Mouse (Mus musculus) left cerebral cortex, adult 18-20 months (tissue): ENCODE measurements around the gene Olfr549. TPM values are rescaled to one million over a fixed set of nuclear protein-coding genes. Genes with fewer than 3 reads are reported as not detected.
A peak's percentile ranks its signal among the peaks of the same experiment; 100 is the strongest.

Experiments
- DNase-seq, 2 experiments: peaks; one replicate each; pipeline ENCODE4 v3.0.0; 2021 to 2022; ENCODE audit warnings: low spot score in 2 of 2, mixed read lengths in 1 of 2
- long read RNA-seq, 2 experiments: library from polyadenylated mRNA; stranded (forward); transcript quantifications; one replicate each; pipeline ENCODE4 v2.0.0; 2021
- total RNA-seq, 2 experiments: library from RNA; stranded (reverse); gene quantifications; 2 replicates each; pipeline ENCODE4 v1.2.3; 2021

Olfr549 gene
- total RNA-seq = not detected
- long read RNA-seq, experiment 1 = 0 reads
- long read RNA-seq, experiment 2 = 0 reads

DNA sequence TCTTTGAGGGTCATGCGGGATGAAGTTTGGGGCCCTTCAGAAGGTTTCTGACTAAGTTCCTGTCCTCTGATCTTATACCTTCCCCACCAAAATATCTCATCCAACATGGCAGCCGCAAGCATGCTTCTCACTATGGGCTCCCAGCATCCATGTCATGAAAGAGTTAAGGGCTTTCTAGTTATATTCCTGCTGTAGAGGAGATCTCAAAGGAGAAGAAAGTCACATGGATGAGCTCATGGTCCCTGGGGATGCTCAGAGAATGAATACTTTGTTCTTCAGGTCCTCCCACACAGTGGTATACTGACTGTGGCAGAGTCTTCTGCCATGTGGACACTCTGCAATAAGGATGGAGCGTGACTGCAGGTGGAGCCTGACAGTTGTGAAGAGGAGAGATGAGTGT, at the start of gene Olfr549:
TSS of gene Olfr549 (plus strand) at position 301 of the 400 bp plus-strand sequence.
- DNase-seq = no peak

DNA sequence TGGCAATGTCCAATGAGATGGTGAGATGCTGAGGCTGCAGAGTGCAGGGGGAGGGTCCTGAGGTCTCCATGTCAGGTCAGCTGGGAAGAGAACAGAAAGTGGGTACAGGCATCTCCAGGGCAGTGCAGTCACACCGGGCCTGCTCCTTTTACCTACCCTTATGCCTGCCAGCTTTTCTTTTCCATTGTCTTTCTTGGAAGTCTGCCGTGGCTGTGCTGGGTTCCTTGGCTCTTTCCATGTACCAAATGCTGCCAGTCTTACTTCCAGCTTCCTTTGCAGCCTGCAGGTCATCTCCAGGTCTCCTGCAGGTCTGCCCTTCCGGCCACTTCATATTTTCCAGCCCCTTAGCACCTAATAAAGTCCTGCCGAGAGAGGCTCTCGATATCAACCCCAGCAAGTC, 47.7 kb upstream of the Olfr549 start:
- no peak for DNase-seq

DNA sequence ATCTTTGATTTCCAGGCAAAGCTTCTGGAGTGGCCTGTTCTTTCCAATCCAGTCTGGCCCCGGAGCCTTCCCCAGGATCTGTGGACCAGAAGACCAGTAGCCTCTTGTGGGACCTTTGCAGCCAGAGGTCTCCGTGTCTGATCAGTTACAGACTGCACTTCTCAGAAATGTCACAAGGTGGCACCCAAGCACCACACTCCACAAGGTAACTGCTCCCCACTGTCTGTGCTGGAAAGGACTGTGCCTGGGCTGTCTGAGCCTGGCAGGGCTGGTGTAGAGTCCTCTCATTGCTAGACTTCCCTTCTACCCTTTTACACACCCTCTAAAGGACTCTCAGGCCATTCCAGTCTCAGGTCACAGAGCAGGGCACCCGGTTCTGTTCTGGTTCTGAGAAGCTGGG, 42.8 kb upstream of the Olfr549 start:
- peak; percentile 75 to 78 for DNase-seq

DNA sequence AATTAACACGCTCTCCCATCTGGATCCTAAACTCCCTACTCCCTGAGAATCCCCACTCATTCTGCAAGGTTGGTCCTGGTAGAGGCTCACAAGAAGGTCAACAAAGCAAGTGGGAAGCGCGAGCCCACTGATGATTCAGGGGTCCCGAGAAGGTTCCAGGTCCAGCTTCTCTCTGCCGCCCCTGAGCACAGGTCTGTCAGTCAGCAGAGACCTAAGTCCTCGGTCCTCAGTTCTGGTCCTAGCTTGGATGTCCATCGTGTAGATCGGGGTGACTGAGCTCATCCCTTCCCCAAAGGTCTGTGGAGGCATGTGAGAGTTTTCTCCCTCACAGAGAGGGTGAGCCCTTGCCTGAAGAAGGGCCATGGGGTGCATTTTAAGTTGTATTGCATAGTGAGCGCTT, 41.6 kb upstream of the Olfr549 start:
- DNase-seq = no peak

- DNase-seq = no peak
Observed at GRCm38 (mm10) chr7:102508666-102509065, 41.0 kb upstream of the Olfr549 start.

GRCm38 (mm10) chr7:102509726-102510125, 39.9 kb upstream of the Olfr549 start:
- no peak for DNase-seq

DNA sequence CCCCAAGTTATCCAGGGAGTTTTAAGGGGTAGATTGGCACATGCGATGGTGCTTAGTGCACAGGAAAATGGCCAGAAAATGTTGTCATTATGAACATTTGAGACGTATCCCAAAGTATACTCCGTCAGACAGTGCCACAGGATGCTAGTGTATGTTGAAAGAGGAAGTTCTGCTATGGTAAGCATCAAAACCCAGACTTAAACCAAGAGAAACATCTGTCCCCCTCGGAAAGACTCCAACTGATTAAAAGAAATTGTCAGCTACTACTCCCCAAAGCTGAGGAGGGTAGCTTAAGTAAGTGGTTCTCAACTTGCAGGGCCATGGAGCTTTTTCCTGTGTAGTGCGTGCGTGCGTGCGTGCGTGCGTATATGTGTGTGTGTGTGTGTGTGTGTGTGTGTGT, 37.7 kb upstream of the Olfr549 start:
- no peak for DNase-seq

- peak; percentile 88 to 90 for DNase-seq
Observed at GRCm38 (mm10) chr7:102512814-102513435, 36.7 kb upstream of the Olfr549 start.

GRCm38 (mm10) chr7:102514144-102514543, 35.5 kb upstream of the Olfr549 start:
- no peak for DNase-seq

DNA sequence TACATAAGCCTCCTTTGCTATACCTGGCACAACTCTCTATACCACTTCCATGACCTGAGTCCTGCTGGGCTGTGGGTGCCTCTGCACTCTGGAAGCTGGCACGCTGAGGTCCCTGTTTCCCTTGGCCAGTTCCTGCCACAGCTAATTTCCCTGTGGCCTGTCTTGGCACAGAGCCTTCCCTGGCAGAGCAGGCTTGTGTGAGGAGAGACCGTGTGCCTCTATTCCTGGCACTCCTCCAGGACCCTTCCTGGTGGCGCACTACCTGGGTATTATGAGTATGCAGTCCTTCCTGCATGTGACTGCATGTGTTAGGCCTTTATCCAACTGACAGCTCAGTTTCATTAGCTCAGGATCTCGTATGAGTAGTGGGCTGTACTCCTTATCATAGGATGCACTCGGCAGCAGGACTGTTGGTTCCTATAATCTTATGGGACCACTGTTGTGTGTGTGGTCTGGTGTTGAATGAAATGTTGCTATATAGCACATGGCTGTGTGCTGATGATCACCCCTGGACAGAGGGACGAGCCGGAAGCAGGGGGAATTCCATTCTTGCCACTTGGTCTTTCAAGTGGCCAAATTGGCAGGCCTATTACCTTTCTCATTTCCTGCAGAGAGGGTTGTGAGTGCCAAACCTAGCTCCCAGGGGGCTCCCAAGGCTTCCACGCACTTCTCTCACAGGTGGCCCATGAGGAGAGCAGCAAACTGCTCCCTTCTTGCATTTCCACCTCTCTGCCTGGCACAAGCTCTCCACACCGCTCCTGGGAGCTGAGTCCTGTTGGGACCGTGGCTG, 33.2 kb upstream of the Olfr549 start:
- DNase-seq = no peak

DNA sequence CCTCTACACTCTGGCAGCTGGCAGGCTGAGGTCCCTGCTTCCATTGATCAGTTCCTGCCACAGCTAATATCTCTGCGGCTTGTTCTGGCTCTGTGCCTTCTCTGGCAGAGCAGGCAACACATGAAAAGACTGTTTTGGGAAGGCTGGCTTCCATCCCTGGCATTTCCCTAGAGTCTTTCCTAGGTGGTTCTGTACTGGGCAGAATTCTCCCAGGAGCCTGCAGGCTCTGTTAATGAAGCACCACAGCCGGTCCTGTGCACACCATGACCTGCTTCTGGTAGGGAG, 32.7 kb upstream of the Olfr549 start:
- DNase-seq = no peak

DNA sequence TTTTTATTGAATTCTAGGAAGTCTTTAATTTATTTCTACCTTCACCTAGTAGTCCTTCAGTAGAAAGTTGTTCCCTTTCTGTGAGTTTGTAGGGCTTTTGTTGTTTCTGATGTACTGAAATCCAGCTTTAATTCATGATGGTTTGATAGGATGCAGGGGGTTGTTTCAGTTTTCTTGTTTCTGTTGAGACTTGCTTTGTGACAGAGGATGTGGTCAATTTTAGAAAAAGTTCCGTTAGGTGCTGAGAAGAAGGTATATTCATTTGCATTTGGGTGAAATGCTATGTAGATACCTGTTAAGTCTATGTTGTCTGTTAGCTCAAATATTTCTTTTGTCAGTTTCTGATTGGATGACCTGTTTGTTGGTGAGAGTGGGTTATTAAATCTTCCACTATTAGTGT, 20.6 kb upstream of the Olfr549 start:
- DNase-seq = no peak

DNA sequence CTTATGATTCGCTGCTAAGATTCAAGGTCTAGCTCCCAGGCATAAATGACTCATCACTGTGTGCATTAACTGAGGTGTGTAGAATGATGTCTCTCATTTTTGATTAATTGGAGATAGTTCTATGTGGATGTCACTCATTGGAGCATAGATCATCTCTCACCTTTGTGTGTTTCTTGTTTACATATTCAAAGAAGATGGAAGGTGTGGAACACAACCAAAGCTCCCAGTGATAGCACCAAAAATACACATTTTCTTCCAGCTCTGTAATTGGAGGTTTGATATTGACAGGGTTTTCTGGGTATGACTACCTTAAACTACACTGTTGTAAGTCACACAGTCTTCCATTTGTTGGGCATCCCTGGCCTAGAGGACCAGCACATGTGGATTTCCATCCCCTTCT, 15.2 kb upstream of the Olfr549 start, which contains the start of gene Olfr547:
TSS of gene Olfr547 (plus strand) at position 301 of the 400 bp plus-strand sequence.
- DNase-seq = no peak

DNA sequence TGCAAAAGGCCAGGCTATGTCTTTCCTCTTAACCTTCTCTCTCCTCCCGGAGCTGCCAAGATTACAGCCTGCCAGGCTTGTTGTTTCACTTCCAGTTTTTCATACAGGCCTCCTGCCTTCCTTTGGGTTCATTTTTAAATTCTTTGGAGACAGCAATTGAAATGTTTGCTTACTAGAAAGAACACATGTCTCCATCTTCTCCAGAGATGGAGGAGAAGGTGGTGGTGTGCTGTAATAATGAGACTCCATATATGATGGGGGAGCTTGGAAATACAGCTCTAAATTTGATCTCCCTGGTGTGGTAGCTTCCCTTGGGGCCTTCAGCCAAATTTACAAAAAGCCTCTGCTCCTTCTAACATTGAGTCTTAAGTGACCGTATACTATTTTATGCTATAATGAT, 9.1 kb upstream of the Olfr549 start, which contains the start of gene Olfr548-ps1:
TSS of gene Olfr548-ps1 (plus strand) at position 301 of the 400 bp plus-strand sequence.
- DNase-seq = no peak

GRCm38 (mm10) chr7:102541251-102541650, 8.4 kb upstream of the Olfr549 start:
- no peak for DNase-seq

DNA sequence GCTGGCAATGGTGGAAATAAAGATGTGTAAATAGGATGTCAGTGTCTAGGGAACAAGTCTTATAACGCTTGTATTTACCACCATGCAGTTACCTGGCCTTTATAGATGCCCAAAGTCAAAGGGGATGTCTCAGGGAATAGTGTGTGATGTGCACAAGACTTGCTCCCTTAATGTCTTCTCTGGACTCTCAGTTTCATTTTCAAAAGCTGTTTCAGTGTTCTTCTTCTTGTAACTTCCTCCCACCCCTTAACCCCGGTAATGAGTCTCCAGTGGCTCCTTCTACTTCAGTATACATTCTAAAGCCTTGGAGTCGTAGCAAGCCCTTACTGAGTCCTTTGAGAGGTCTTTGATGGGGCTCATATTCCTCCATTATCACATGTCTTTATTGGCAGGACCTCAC, 3.6 kb downstream of the Olfr549 start:
- DNase-seq = no peak

GRCm38 (mm10) chr7:102564999-102565997, 15.6 kb downstream of the Olfr549 start, which contains the start of gene Trim21:
Gene Trim21 (minus strand): TSS chr7:102565486.
- peak; percentile 57 to 58 for DNase-seq

DNA sequence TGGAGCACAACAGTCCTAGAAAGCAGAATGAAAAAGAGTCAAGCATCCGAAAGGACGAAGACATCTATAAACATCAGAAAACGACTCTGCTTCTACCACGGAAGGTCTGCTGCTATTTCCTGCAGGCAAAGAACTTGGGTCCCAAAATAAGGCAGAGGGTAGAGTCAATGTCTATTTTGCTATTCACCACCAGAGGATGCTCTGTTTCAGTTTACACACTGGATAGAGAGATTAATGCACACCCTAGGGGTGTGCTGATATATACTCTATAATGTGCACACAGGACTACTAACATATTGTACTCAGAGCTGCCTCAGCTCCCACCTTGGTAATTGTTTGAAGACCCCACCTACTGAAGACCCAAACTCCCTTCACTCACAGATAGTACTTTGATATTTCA, 16.5 kb downstream of the Olfr549 start:
- no peak for DNase-seq

DNA sequence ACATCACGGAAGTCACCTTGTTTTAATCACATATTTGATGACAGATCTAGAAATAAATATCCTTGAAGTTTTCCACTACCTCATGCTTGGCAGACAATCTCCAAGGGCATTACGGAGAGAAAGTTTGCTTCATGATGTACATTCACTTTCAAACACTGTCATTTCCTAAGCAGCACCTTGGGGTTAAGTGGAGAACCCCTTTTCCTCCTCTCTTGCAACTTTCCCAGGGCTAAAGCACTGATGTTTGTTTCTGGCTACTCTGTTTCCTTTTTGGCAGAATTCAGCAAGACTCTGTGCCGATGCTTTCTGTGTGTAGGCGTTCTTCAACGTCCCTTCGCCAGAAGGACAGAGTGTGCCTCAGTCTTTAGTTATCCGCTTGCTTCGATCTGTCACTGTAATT, 21.5 kb downstream of the Olfr549 start, which contains the start of gene Olfr550:
TSS of gene Olfr550 (plus strand) at position 301 of the 400 bp plus-strand sequence.
- DNase-seq = peak in 1 of 2 experiments; percentile 6

- DNase-seq = no peak
Observed at GRCm38 (mm10) chr7:102573174-102573830, 23.6 kb downstream of the Olfr549 start.

GRCm38 (mm10) chr7:102575998-102576397, 26.3 kb downstream of the Olfr549 start:
- DNase-seq = no peak
